In the genomic region with DNA sequence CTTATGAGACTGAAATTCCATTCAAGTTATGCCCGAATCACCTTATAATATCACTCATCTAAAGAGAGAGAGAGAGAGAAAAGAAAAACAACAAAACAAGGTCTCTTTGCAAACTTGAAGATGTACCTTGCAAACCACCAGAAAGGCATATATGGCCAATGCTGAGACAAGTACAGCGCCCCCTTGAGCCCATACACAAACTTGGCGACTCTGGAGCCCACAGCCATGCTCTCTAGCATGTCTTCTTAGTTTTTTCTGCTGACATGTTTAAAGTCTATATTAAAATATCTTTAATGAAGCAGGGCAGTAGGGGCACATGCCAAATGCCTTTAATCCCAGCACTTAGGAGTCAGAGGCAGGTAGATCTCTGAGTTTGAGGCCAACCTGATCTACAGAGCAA, we compare ENCODE assay signal across 16 mouse cellular contexts. TPM values are rescaled to one million over a fixed set of nuclear protein-coding genes. Genes with fewer than 3 reads are reported as not detected.
DNase-seq lines count a peak whose midpoint lies in the region; ATAC-seq and TF ChIP-seq lines count a peak whose summit lies in the region.
"Had no signal": no experiment of that assay in that cellular context is flagged by ENCODE, and none has a peak within 500 bp of the region (broad histone marks: within the 10 kb centered on the region; RNA-seq: fewer than 3 reads in every experiment).

No protein-coding gene starts in this region.

- TF ChIP-seq CTCF in CH12.LX (conservative IDR thresholded peaks at IDR 0.05 in 1 of 2, IDR thresholded peaks at IDR 0.05 in 1 of 2; ENCODE audit: low read depth in 2 of 2, low read length in 2 of 2): peak; percentile 41 to 64

- H3K27me3 ChIP-seq in liver, embryonic 12.5 days (replicated peaks): no peaks in the 10 kb centered on the region
- no peaks in the 10 kb centered on the region for H3K27me3 ChIP-seq in CH12.LX (replicated peaks)
- H3K27me3 ChIP-seq: heart, embryonic 13.5 days; hindbrain, embryonic 13.5 days had no signal

- peak; percentile 12; the same call in 1 of the 2 replicates for TF ChIP-seq RAD21 in CH12.LX (IDR thresholded peaks at IDR 0.05; ENCODE audit: low read depth, low read length)

- peaks cover 3% of the 10 kb centered on the region; the same call in 1 of the 2 replicates for H3K4me1 ChIP-seq in liver, embryonic 12.5 days
- peaks cover 2 to 40% of the 10 kb centered on the region in 2 experiments; a peak in 3 of 4 replicates for H3K4me1 ChIP-seq in CH12.LX (ENCODE audit: control insufficient read depth in 1 of 2, insufficient read depth in 2 of 2)
- H3K4me1 ChIP-seq: hindbrain, embryonic 13.5 days had no signal

- in situ Hi-C loops in CH12.LX (cut with MboI; ENCODE audit: low pct_ligation_motif_present, low pct_unique_long_range_greater_than_20kb, low sequenced_read_pairs): no loop called here

- no peak overlapping the region for H3K27ac ChIP-seq in liver, embryonic 12.5 days
- H3K27ac ChIP-seq in CH12.LX (ENCODE audit: insufficient read depth, low read depth): peak overlapping the region; percentile 67
- H3K27ac ChIP-seq: gastrocnemius, adult 2 months; heart, embryonic 13.5 days; hindbrain, embryonic 13.5 days had no signal

- H3K9me3 ChIP-seq in liver, embryonic 12.5 days (replicated peaks): no peaks in the 10 kb centered on the region
- H3K9me3 ChIP-seq in CH12.LX (replicated peaks; ENCODE audit: low read length): peaks cover 11% of the 10 kb centered on the region
- H3K9me3 ChIP-seq: hindbrain, embryonic 13.5 days had no signal

- H3K4me2 ChIP-seq in liver, embryonic 12.5 days: no peak overlapping the region
- peak overlapping the region; percentile 73 for H3K4me2 ChIP-seq in CH12.LX (ENCODE audit: insufficient read depth, low read depth, poor library complexity, severe bottlenecking)
- H3K4me2 ChIP-seq: heart, embryonic 13.5 days; hindbrain, embryonic 13.5 days; lung, embryonic 14.5 days had no signal

- no peak overlapping the region for H3K9ac ChIP-seq in liver, embryonic 12.5 days
- peak overlapping the region; percentile 42; the same call in 1 of the 2 replicates for H3K9ac ChIP-seq in CH12.LX (ENCODE audit: insufficient read depth, low read depth)
- H3K9ac ChIP-seq: heart, embryonic 13.5 days; hindbrain, embryonic 13.5 days; lung, embryonic 14.5 days had no signal

- dilution Hi-C loops in CH12.LX (cut with MboI; ENCODE audit: extremely low pct_ligation_motif_present, extremely low pct_unique_long_range_greater_than_20kb, low sequenced_read_pairs): no loop called here

- TF ChIP-seq POLR2A in CH12.LX (IDR thresholded peaks at IDR 0.05; ENCODE audit: low read depth, low read length): no peak

- DNase-seq in liver (peak; percentile 26), CH12.LX (ENCODE audit: extremely low read depth) (peak; percentile 59)
- DNase-seq in T-cell, adult 2 months (ENCODE audit: low spot score): peak; percentile 12
- peak; percentile 35 for DNase-seq in induced T-regulatory cell, adult 2 months (ENCODE audit: low read depth)
- DNase-seq in urinary bladder, postnatal 14 days (ENCODE audit: low spot score): no peak
- DNase-seq in embryo, embryonic 10.5 days (ENCODE audit: low spot score): no peak
- DNase-seq in cerebellum, postnatal 14 days: no peak
- DNase-seq: adrenal gland, adult 2 months; cerebellum, adult 11-12 months; gastrocnemius, adult 2 months; kidney, adult 9 months; lung, embryonic 14.5 days; right cerebral cortex, postnatal 25 days had no signal

- WGBS in liver, embryonic 12.5 days (ENCODE audit: insufficient replicate concordance): 43% methylated on average over 3 of the region's 3 CpGs

- H3K4me3 ChIP-seq in liver, embryonic 12.5 days: no peak overlapping the region
- no peak overlapping the region for H3K4me3 ChIP-seq in CH12.LX (replicated peaks in 1 of 3; ENCODE audit: low read depth in 2 of 3, low read length in 2 of 3, poor library complexity in 1 of 3)
- H3K4me3 ChIP-seq: gastrocnemius, adult 2 months; heart, embryonic 13.5 days; hindbrain, embryonic 13.5 days had no signal

- H3K36me3 ChIP-seq in liver, embryonic 12.5 days: no peaks in the 10 kb centered on the region
- no peaks in the 10 kb centered on the region for H3K36me3 ChIP-seq in CH12.LX (replicated peaks in 1 of 2; ENCODE audit: control insufficient read depth in 1 of 2, insufficient read depth in 1 of 2, low read length in 1 of 2)
- H3K36me3 ChIP-seq: heart, embryonic 13.5 days; hindbrain, embryonic 13.5 days had no signal

- no peaks in the 10 kb centered on the region for H3K79me2 ChIP-seq in CH12.LX (replicated peaks; ENCODE audit: control insufficient read depth, extremely low read depth, insufficient read depth, poor library complexity, severe bottlenecking)

- no peak for TF ChIP-seq EP300 in CH12.LX (IDR thresholded peaks at IDR 0.05; ENCODE audit: low read length)

- no peak for ATAC-seq in liver, embryonic 12.5 days

TF ChIP-seq in CH12.LX, 34 proteins besides CTCF, POLR2A, EP300 and RAD21:
- TF ChIP-seq ZC3H11A (IDR thresholded peaks at IDR 0.05; ENCODE audit: low read depth, low read length): no peak
- no peak for TF ChIP-seq ZNF384 (IDR thresholded peaks at IDR 0.05; ENCODE audit: low read depth, low read length)
- no peak for TF ChIP-seq KAT2A (IDR thresholded peaks at IDR 0.05; ENCODE audit: insufficient replicate concordance, low read length)
- TF ChIP-seq TBP (conservative IDR thresholded peaks at IDR 0.05; ENCODE audit: low read depth, low read length): no peak
- TF ChIP-seq JUND (conservative IDR thresholded peaks at IDR 0.05; ENCODE audit: low read depth, low read length): no peak
- peak; percentile 28 for TF ChIP-seq SMC3 (IDR thresholded peaks at IDR 0.05; ENCODE audit: low read depth, low read length)
- no peak for TF ChIP-seq E2F4 (IDR thresholded peaks at IDR 0.05; ENCODE audit: insufficient replicate concordance, low read depth, low read length)
- TF ChIP-seq MXI1 (IDR thresholded peaks at IDR 0.05; ENCODE audit: low read depth, low read length): 0 out of 2 replicates have a peak, but pooled peaks have one; percentile 7
- TF ChIP-seq MYC (IDR thresholded peaks at IDR 0.05; ENCODE audit: low read depth, low read length): no peak

RNA-seq across cellular contexts. Expression of a gene that starts 36.4 kb away (rescaled TPM):
- polyA plus RNA-seq in liver, embryonic 12.5 days (2016; fragmentation: Nextera tagmentation; extraction: Ambion mirVana): 22.1 and 22.2 TPM in 2 replicates
- 27.6 and 31.9 TPM in 2 replicates for total RNA-seq in CH12.LX (2012; rRNA removed)
- 17.3 and 17.5 TPM in 2 replicates for total RNA-seq in CH12.LX (2014; rRNA removed)
- polyA plus RNA-seq in CH12.LX (2012; ENCODE audit: insufficient read length, low read depth): 36.3 and 40.1 TPM in 2 replicates

RNA-seq across cellular contexts. Expression of a gene that starts 36.5 kb away (rescaled TPM):
- 32.7 and 32.9 TPM in 2 replicates for polyA plus RNA-seq in liver, embryonic 12.5 days (2016; fragmentation: Nextera tagmentation; extraction: Ambion mirVana)
- 40.0 and 44.5 TPM in 2 replicates for total RNA-seq in CH12.LX (2012; rRNA removed)
- total RNA-seq in CH12.LX (2014; rRNA removed): 121 and 149 TPM in 2 replicates
- 52.1 and 53.7 TPM in 2 replicates for polyA plus RNA-seq in CH12.LX (2012; ENCODE audit: insufficient read length, low read depth)

Comparison
In these comparisons a context has a peak if more than half of its experiments do, and no peak if none do; other contexts are left out.
1. DNase-seq: peak in liver (single experiment), CH12.LX (single experiment), T-cell, adult 2 months (single experiment) and induced T-regulatory cell, adult 2 months (single experiment); none in urinary bladder, postnatal 14 days (single experiment), embryo, embryonic 10.5 days (single experiment) and cerebellum, postnatal 14 days (0 of 2).